Mouse (Mus musculus) neural tube, embryonic 11.5 days (tissue): ENCODE data around the gene Slc38a1. TPM values are rescaled to one million over a fixed set of nuclear protein-coding genes. Genes with fewer than 3 reads are reported as not detected.

Experiments used
- ATAC-seq: fragments of 200-750 bp; cut with Nextera tagmentation; 2 replicates; pipeline ENCODE4 v1.8.0; 2017; ENCODE audit warnings: moderate number of reproducible peaks, mild to moderate bottlenecking, moderate TSS enrichment, moderate library complexity; ENCODE audit not compliant: insufficient read depth, low FRiP score, low TSS enrichment
- DNase-seq: peaks from one replicate; pipeline ENCODE4 v3.0.0-alpha.2; 2015; ENCODE audit warnings: low spot score
- H3K27ac ChIP-seq: fragments of 300-500 bp; sonication (generic); 2 replicates; pipeline ENCODE4 v1.5.1; 2014; ENCODE audit warnings: low read depth, mild to moderate bottlenecking, low read length
- H3K27me3 ChIP-seq: fragments of 300-500 bp; sonication (generic); 2 replicates; pipeline ENCODE4 v1.6.1; 2014; ENCODE audit warnings: mild to moderate bottlenecking, low read length, mixed read lengths; ENCODE audit not compliant: control insufficient read depth, insufficient read depth
- H3K36me3 ChIP-seq: fragments of 300-500 bp; sonication (generic); 2 replicates; pipeline ENCODE4 v1.6.1; 2014; ENCODE audit warnings: mild to moderate bottlenecking, low read length, moderate library complexity, mixed read lengths; ENCODE audit not compliant: control insufficient read depth, insufficient read depth
- H3K4me1 ChIP-seq: fragments of 300-500 bp; sonication (generic); 2 replicates; pipeline ENCODE4 v1.6.1; 2014; ENCODE audit warnings: low read length, mixed read lengths; ENCODE audit not compliant: control insufficient read depth, insufficient read depth
- H3K4me2 ChIP-seq: fragments of 300-500 bp; sonication (generic); 2 replicates; pipeline ENCODE4 v1.6.1; 2014; ENCODE audit warnings: low read depth, mild to moderate bottlenecking, moderate library complexity
- H3K4me3 ChIP-seq: fragments of 300-500 bp; sonication (generic); 2 replicates; pipeline ENCODE4 v1.5.1; 2014; ENCODE audit warnings: low read depth, low read length
- H3K9ac ChIP-seq: fragments of 300-500 bp; sonication (generic); 2 replicates; pipeline ENCODE4 v1.6.1; 2014; ENCODE audit warnings: mild to moderate bottlenecking, low read length
- H3K9me3 ChIP-seq: fragments of 300-500 bp; sonication (generic); 2 replicates; pipeline ENCODE4 v1.6.1; 2016; ENCODE audit warnings: low read length; ENCODE audit not compliant: control insufficient read depth
- WGBS: fragments of 180-500 bp; shearing (Covaris S2); extraction: QIAGEN DNeasy Blood & Tissue Kit; methylation state at CpG from one replicate; pipeline ENCODE4 v1.1.7; 2014; 5-methylcytosine and 5-hydroxymethylcytosine counted together
- polyA plus RNA-seq: library from polyadenylated mRNA; unstranded; fragments of >200 nt; fragmentation: Nextera tagmentation; extraction: Ambion mirVana; gene quantifications from 2 replicates; pipeline ENCODE4 v1.2.1, GENCODE M21; 2014

Gene Slc38a1
- polyA plus RNA-seq, 1 experiment from 2014 or later = 124 TPM

- no peak overlapping the region for H3K27ac ChIP-seq
- H3K27me3 ChIP-seq = no peaks in the 10 kb centered on the region
- no peak overlapping the region for H3K4me3 ChIP-seq
- 82% methylated on average over 9 of the region's 9 CpGs for WGBS
- peaks cover 24% of the 10 kb centered on the region for H3K36me3 ChIP-seq
- H3K9ac ChIP-seq = no peak overlapping the region
- no peaks in the 10 kb centered on the region for H3K4me1 ChIP-seq
- DNase-seq = peak; percentile 2
- ATAC-seq = no peak
- H3K4me2 ChIP-seq = no peak overlapping the region
- no peaks in the 10 kb centered on the region for H3K9me3 ChIP-seq
These were observed 43.8 kb upstream of the Slc38a1 start for GRCm38 (mm10) chr15:96686201-96687159.

- no peak overlapping the region for H3K4me2 ChIP-seq
- H3K4me1 ChIP-seq = no peaks in the 10 kb centered on the region
- no peak overlapping the region for H3K27ac ChIP-seq
- peak; percentile 5 for DNase-seq
- H3K27me3 ChIP-seq = no peaks in the 10 kb centered on the region
- H3K9ac ChIP-seq = no peak overlapping the region
- no peak for ATAC-seq
- no peaks in the 10 kb centered on the region for H3K9me3 ChIP-seq
- no peak overlapping the region for H3K4me3 ChIP-seq
- peaks cover 15% of the 10 kb centered on the region for H3K36me3 ChIP-seq
- WGBS = 74% methylated on average over 6 of the region's 6 CpGs
These were observed 42.6 kb upstream of the Slc38a1 start for GRCm38 (mm10) chr15:96685273-96685672.

GRCm38 (mm10) chr15:96684132-96684830 lies 41.6 kb upstream of the Slc38a1 start:
- Histone ChIP-seq H3K27me3 (no peaks in the 10 kb centered on the region), H3K4me1 (no peaks in the 10 kb centered on the region), H3K36me3 (peaks cover 12% of the 10 kb centered on the region), H3K4me3 (no peak overlapping the region), H3K27ac (no peak overlapping the region), H3K4me2 (no peak overlapping the region), H3K9me3 (no peaks in the 10 kb centered on the region), H3K9ac (no peak overlapping the region)
- DNase-seq (peak; percentile 33), ATAC-seq (no peak)
- WGBS = 50% methylated on average over 11 of the region's 11 CpGs

DNA sequence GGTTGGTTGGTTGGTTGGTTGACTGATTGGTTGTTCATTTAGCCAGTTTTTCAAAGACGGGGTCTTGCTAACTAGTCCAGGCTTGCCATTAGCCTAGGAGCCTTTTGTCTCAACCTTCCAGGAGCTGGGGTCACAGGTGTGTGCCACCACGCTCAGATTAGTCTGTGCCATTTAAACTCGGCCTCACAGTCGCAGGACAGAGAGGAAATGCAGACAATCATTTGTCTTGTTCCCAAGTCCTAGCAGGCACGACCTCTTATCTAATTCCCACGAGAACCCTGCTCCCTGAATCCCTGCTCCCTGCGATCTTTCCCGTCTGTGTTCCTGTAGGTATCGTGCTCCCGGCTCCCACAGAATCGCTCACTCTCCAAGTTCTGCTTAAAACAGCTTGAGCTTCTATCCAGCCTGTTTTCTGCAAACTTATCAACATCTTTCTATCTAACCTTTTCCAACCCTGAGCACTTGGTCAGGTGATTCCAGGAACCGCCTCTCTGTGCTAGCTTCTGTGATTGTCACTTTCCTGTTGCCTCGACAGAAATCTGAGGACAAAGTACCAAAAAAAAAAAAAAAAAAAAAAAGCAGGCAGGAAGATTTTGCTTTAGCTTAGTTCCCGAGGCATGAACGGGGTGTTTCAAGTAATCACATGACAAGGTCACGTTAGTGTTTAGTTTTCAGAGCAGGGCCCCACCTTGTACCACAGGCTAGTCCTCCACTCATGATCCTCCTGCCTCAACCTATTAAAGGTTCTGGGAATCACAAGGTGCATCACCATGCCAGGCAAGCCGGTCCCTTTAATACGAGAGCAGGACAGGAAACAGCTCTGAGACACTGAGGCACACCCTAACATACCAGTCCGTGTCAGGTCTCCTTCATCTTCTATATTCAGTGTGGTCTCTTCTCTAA lies 36.4 kb upstream of the Slc38a1 start:
- Histone ChIP-seq H3K4me2 (no peak overlapping the region), H3K36me3 (no peaks in the 10 kb centered on the region), H3K27ac (no peak overlapping the region), H3K9me3 (no peaks in the 10 kb centered on the region), H3K9ac (no peak overlapping the region), H3K4me1 (no peaks in the 10 kb centered on the region), H3K27me3 (no peaks in the 10 kb centered on the region), H3K4me3 (no peak overlapping the region)
- 75% methylated on average over 19 of the region's 19 CpGs for WGBS
- ATAC-seq (no peak), DNase-seq (peak; percentile 5)

DNA sequence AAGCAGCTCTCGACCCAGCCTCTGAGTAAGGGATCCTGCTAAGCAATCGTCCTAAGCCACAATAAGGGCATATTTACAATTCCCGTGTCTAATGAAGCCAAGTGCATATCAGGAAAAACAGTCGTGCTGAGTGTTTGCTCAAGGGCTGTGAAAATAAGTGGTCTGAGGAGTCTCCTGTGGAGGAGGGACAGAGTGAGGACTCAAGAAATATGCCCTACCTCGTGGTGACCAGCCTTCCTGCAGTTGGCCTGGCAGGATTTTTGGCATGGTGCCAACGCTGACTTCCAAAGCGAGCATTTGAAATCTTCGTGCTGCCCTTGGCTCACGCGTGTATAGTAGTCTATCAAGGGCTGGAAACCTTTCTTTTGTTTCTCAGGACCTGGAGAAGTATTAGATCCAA lies 33.8 kb upstream of the Slc38a1 start:
- Histone ChIP-seq H3K4me3 (no peak overlapping the region), H3K9ac (no peak overlapping the region), H3K27me3 (no peaks in the 10 kb centered on the region), H3K36me3 (no peaks in the 10 kb centered on the region), H3K4me1 (no peaks in the 10 kb centered on the region), H3K27ac (no peak overlapping the region), H3K4me2 (no peak overlapping the region), H3K9me3 (no peaks in the 10 kb centered on the region)
- 72% methylated on average over 10 of the region's 10 CpGs for WGBS
- ATAC-seq (no peak), DNase-seq (no peak)

DNA sequence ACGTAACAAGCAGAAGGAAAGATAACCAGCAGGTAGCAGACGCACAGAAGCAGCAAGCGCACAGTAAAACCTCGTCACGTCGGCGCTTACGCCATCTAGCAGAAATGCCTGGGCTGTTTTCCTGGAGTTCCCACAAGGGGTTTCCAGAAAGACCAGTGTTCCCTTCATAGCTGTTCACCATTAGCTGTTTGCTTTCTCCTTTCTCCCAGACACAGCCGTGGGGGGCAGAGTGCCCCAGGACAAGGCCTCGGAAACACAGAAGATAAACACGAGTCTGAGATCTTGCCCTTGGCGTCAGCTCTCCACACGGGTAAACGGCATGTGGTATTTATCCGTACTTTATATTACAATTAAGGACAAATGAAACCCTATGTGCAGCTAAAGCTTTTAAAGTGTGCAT lies 33.0 kb upstream of the Slc38a1 start:
- H3K27me3 ChIP-seq = no peaks in the 10 kb centered on the region
- H3K4me2 ChIP-seq = no peak overlapping the region
- H3K9ac ChIP-seq = no peak overlapping the region
- H3K27ac ChIP-seq = no peak overlapping the region
- H3K4me3 ChIP-seq = no peak overlapping the region
- no peaks in the 10 kb centered on the region for H3K9me3 ChIP-seq
- DNase-seq (no peak), ATAC-seq (no peak)
- H3K4me1 ChIP-seq = no peaks in the 10 kb centered on the region
- 86% methylated on average over 15 of the region's 15 CpGs for WGBS
- H3K36me3 ChIP-seq = no peaks in the 10 kb centered on the region

DNA sequence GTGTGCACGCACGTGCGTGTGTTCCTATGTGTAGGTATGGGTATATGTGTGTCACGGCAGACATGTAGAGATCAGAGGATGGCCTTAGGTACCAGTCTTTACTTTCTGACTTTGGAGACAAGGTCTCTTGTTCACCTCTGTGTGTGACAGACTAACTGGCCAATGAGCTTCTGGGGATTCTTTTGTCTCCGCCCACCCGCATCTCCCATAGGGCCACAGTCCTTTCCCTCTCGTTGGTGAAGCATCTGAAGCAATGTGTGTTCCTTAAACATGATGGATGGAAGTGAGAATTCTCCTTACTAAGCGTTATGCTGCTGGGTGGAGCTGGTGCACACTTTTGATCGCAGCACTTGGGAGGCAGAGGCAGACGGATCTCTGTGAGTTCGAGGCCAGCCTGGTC lies 32.3 kb upstream of the Slc38a1 start:
- 84% methylated on average over 11 of the region's 11 CpGs for WGBS
- H3K27ac ChIP-seq = no peak overlapping the region
- DNase-seq = no peak

GRCm38 (mm10) chr15:96674089-96674488 lies 31.4 kb upstream of the Slc38a1 start:
- no peaks in the 10 kb centered on the region for H3K36me3 ChIP-seq
- ATAC-seq (no peak), DNase-seq (no peak)
- no peaks in the 10 kb centered on the region for H3K4me1 ChIP-seq
- H3K9me3 ChIP-seq = no peaks in the 10 kb centered on the region
- no peaks in the 10 kb centered on the region for H3K27me3 ChIP-seq
- WGBS = 60% methylated on average over 1 of the region's 1 CpGs
- H3K4me3 ChIP-seq = no peak overlapping the region
- no peak overlapping the region for H3K9ac ChIP-seq
- no peak overlapping the region for H3K4me2 ChIP-seq
- no peak overlapping the region for H3K27ac ChIP-seq

More for the DNA sequence above, 32.3 kb upstream of the Slc38a1 start:
- Histone ChIP-seq H3K9ac (no peak overlapping the region), H3K9me3 (no peaks in the 10 kb centered on the region), H3K4me2 (no peak overlapping the region), H3K4me3 (no peak overlapping the region), H3K27me3 (no peaks in the 10 kb centered on the region), H3K4me1 (no peaks in the 10 kb centered on the region), H3K36me3 (no peaks in the 10 kb centered on the region)
- no peak for ATAC-seq
